Mouse (Mus musculus): ENCODE measurements at regions not wholly inside any gene's neighbourhood (a gene's known extent, or its start where the extent isn't known, plus 50 kb on each side); places are given as distances from the start of the nearest gene placed in this dataset.
A peak's percentile ranks its signal among the peaks of the same experiment; 100 is the strongest.
"Not testable (repeated sequence)": the region's sequence is repeated elsewhere in the genome, so short reads cannot be mapped to it uniquely, and the experiment has no call there.

DNA sequence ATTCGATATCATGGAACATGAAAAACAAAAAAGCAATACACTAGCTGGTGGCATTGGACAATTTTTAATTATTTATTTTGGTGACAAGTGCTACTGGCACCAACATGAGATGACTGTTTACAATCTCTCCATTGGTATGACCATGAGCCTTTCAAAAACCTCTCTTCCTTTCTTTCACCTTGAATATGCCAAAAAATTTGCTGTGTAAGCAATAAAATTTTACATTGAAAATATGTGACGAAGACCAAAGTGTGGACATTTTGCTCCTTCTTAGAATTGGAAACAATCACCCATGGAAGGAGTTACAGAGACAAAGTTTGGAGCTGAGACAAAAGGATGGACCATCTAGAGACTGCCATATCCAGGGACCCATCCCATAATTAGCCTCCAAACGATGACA lies 83.4 kb upstream of the Gm49339 start:
- DNase-seq (ENCODE audit: low spot score), result not testable (repeated sequence)

DNA sequence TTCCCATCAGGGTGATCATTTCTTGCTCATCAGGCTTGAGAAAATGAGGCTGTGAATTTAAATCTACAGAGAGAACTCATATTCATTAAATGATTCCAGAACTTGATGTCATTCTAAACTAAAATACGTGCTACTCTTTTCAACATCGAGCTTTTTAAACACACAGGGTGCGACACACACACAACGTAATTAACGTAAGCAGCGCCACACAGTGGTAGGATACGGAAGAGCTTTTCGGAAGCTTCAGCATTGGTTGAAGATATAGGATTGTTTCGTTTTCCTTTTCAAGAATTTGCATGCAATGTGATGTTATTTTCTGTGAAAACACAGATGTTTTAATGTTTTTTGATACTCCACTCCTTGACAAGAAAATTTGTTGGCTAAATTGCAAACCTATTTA lies 75.3 kb upstream of the Gm49339 start:
- peak; percentile 55 for DNase-seq (ENCODE audit: low spot score)

DNA sequence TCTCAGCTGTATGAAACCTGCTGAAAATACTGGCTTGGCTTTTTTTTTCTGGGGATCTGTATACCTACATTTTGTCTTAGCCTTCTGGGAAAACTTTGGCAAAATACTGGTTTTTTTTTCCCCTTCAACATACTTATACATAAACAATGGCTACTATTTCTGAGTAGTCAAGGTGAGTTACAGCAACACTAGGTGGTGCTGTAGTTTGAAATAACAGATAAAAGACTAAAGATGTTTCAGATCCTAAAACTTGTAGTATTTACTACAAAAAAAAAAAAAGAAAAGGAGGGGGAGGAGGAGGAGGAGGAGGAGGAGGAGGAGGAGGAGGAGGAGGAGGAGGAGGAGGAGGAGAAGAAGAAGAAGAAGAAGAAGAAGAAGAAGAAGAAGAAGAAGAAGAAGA lies 67.6 kb upstream of the Gm49339 start:
- no peak for DNase-seq (ENCODE audit: low spot score)

DNA sequence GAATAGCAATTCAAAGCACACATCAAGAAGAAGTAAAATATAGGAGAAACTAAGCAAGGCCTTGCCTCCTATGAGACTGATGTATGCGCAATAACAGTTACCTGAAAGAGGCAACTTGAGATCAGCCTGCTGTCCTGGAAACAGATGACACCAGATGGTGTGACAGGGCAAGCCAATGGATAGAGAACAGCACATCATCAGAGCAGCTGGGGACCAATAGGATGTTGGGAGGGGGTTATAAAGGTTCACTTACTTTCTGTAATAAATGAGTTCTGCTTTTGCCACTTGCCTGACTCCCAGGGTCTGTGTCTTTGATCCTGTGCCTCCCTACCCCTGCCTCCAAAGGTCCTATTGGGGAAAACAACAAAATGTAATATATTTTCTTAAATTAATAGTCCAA lies 65.9 kb upstream of the Gm49339 start:
- DNase-seq (ENCODE audit: low spot score), result no peak

DNA sequence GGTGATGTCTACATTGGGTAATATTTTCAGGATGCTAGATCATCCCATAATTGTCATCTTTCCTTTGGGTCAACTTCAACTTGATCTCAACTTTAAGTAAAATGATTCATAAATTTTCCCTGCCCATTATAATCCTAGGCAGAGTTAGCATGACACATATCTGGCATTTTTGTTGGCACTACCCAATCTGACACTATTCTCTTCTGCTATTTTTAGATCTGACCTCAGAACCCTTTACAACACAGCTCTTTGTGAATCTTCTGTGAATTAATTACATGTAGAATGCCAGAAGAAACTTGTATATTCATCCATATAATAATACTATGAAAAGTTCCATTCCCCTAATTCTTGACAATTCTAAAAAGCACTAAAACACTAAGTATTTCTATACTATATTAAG lies 63.7 kb upstream of the Gm49339 start:
- no peak for DNase-seq (ENCODE audit: low spot score)

DNA sequence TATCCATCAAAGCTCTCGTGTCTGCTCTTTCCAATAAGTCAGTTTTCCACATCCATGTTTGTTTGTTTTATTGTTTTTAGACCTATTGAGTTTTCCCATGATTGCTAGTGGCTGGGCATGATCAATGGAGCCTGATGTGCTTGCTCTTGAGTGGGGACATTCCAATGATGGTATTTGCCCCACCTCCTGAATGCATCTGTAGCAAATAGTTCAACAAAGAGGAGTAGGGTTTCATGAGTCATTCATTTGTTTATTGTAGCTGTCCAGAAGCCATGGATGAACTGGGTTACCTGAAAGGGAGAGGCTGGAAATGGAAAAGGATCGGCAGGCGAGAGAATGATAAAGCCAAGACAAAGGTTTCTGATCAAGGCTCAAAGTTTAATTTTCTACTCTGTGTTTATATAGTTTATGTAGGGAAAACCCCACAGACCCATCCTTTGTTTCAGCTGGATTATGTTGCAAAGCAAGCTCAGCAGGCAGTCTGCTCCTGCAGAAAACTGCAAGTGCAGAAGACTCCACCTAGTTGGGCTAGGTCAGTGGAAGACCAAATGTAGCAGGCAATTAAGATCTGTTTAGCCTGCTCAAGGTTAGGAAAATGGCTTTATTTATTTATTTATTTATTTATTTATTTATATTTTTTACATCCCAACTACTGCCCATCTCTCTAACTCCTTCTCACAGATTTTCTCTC lies 63.0 kb upstream of the Gm49339 start:
- no peak for DNase-seq (ENCODE audit: low spot score)

DNA sequence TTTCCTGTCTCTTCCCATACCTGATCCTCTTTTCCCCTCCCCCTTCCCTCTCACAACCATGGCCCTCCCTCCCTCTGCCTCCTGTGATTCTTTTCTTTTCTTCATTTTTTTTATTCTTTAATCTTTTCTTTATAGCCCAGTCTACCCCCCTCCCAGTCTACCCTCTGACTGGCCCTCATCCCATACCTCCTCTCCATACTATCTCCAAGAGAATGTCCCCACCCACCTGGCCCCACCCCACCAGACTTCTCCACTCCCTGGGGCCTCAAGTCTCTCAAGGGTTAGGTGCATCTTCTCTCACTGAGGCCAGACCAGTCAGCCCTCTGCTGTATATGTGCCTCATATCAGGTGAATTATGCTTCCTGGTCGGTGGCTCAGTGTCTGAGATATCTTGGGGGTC lies 61.9 kb upstream of the Gm49339 start:
- DNase-seq (ENCODE audit: low spot score), result no peak

DNA sequence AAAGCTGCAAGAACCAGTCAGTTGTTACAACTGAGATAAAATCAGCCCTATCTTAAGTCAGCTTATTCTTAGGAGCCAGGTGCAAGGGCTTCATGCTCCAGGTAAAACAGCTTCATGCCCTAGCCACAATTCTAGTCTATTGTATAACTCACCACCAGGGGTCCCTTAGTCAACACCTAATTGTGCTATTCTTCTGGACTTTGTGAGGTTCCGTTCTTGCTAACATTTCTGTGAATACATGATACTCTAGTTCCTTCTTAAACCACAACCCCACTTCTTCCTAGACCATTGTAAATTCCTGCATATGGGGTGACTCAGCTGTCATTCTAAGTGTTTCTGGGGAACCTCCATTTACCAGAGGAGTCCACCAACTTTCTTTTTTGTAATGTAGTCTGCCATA lies 57.9 kb upstream of the Gm49339 start:
- DNase-seq (ENCODE audit: low spot score), result no peak

Data from MN1 (cell line).